Mouse (Mus musculus): ENCODE data around the gene Hgf. TPM values are rescaled to one million over a fixed set of nuclear protein-coding genes. Genes with fewer than 3 reads are reported as not detected.

The Hgf gene
- polyA plus RNA-seq (2012; rRNA removed): 0.98 and 1.4 TPM in 2 replicates

DNA sequence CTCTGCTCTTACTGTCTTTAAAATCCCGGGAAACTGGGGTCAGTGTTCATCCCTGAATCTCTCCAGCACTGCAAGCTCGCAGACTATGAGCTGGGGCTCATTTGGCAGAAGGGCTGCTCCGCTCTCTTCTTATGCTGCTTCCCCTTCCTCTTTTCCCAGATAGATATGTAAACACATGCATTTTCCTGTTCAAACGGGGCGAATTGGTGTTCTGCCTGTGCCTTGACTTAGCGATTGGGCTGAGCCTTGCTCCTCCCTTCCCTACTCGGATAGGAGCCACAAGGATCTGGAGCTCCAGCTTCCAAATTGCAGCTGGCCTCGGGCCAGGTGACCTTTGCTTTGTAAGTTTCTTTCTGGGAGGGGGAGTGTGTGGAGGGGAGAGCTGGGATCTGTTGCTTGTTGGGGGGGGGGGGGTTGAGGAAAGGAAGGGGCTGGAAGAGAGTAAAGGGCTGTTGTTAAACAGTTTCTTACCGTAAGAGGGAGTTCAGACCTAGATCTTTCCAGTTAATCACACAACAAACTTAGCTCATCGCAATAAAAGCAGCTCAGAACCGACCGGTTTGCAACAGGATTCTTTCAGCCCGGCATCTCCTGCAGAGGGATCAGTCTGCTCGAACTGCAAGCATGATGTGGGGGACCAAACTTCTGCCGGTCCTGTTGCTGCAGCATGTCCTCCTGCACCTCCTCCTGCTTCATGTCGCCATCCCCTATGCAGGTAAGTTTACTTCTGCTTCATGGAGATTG, at the start of gene Hgf:
Gene Hgf, plus strand, starts transcription at position 192 of the 744 bp plus-strand sequence.
- WGBS: 1% methylated on average over 16 of the region's 16 CpGs
- peak; percentile 10 for DNase-seq (ENCODE audit: low read depth, low spot score)

DNA sequence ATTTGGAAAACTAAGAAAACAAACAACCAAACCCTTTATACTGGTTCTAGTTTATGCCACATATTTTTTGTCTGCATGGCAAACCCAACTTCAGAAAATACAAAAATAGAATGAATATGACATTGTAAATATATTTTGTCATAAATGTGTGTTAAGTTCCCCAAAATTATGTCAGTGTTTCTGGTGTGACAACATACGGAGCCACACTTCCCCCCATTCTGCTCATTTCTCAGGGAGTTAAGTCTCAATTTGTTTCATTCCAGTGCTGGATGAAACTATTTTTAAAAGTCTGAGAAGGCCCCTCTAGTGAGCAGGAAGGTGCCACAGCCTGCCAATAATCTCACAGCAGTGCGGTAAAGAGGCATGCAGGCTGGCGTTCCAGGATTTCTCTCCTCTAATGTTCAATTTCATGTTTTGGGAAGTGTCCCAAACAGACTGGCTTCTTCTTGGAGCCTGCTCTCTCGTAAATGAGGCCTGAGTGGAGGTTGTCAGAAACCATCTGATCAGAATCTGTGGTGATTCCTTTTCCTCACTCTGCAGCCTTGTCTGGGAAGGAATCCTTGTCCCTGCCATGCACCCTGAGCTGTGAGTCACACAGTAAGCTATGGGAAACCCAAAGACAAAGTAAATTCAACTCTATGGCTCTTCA, 46.5 kb upstream of the Hgf start:
- WGBS: 65% methylated on average over 4 of the region's 4 CpGs
- no peak for DNase-seq (ENCODE audit: low read depth, low spot score)

DNA sequence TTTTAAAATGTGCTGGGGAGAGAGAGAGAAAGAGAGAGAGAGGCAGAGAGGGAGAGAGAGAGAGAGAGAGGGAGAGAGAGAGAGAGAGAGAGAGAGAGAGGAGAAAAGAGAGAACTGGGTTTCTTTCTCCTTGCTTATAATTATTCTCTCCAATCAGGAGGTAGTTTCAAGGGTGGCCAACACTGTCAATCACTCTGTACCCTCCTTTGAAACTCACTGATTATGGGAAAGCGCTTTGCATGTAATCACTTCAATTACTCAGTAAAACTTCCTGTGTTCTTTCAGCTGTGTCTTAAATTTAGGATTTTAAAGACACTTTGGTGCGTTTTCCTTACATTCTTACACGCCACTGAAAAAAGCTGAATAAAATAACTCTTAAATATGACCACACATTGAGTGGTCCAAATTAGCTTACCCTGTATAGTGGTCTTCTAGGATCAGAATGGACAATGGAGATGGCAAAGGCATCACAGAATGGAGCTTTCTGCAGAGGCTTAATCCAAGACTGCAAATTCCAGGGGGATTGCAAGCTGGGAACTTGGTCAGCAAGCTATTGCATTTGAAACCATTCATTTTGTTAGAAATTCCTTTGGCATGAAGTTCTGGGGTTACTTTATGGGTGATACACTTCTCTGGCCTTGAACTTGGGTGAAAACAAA, 21.5 kb upstream of the Hgf start:
- no peak for DNase-seq (ENCODE audit: low read depth, low spot score)
- 87% methylated on average over 3 of the region's 3 CpGs for WGBS

DNA sequence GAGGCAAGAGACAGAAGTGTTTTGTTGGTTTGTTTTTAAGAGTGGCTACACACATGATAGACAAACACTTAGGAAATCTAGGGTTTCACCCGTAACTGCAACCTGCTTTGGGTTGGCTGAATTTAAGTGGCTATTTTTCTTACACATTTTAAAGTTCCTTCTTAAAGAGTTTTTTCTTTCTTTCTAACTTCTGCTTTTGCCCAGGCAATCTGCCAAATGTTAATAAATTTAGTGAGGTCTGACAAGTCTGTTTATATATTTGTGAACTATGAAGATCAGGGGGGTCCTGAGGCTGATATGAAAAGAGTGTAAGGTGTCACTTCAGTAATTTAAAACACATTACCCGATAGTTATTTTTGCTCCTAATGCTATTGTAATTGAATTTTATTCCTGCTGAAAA, 15.2 kb upstream of the Hgf start:
- no peak for DNase-seq (ENCODE audit: low read depth, low spot score)
- WGBS: 65% methylated on average over 2 of the region's 2 CpGs

DNA sequence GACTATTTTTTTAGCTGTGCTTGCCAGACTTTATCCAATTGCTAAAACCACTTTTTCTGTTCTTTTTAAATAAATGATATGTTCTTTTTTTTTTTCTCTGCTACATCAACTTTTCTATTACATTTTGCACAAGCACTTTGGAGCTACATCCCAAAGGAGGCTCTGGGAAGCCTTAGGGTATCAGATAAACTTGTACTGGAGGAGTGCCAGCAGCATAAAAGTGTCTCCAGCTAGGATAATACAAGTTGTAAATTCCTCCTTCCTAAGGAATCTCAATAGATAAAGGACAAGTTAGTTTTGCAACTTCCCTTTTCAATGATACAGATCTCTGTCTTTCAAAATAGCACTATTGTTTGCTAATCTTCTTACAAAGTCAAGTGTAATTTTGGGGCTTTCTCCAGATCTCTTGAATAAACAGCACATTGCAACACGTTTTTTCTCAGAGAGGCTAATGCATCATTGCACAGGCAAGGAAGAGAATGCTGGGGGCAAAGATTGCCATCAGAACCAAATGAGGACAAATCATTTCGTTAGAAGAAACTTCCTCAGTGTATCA, 11.7 kb upstream of the Hgf start:
- no peak for DNase-seq (ENCODE audit: low read depth, low spot score)
- WGBS: 21% methylated on average over 2 of the region's 2 CpGs

DNA sequence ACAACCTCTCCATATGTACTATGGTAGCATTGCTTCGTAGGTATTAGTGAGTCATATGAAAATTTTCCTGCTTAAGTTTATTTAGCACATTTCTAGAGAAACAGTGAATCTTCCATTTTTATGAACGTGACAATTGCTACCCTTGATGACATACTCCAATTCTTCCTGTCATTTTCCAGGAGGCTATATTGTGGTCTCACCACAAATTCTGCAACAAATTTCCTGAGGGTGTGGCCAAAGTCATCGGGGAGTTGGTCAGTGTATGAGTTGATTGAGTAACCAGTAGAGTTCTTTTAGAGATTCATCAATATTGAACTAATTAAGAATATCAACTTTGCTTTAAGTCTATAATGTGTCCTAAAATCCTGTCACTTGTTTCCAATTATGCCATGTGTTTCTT, 5.8 kb upstream of the Hgf start:
- WGBS: 76% methylated on average over 3 of the region's 3 CpGs
- DNase-seq (ENCODE audit: low read depth, low spot score): no peak

DNA sequence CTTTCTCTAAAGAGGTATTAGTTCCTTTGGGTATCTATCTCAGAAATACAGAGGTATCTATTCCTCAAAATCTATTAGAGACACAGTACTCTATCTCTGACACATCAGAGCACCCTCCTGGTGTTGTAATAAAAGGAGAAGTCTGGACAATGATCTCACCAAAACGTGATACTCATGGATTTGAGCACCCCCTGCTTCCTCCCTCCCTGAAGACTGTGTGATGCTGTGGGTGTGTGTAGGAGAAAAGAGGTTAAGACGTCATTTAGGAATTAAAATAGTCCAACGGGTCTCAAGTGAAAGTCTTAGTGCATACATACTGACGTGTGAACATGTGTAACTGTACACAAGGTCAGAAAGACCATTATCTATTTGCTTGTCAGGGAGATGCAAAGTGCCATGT, 648 bp upstream of the Hgf start:
- no peak for DNase-seq (ENCODE audit: low read depth, low spot score)
- WGBS: 54% methylated on average over 4 of the region's 4 CpGs

DNA sequence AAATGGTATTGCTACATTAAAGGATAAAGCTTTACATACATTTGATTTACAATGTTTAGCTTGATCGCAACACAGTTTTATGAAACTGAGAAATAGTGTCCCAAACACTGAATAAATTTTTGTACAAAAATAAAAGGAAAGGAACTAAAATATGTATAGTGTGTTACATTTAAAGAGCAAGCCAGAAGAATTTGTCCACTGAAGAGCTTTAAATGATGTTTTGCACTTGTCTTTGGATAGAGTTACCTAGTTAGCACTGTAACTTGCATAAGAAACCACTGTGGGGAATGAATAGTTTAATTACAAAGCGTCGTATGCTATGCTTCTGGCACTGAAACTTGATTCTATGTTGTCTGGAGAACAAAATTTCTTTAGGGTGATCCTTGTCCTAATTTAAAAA, 7.0 kb downstream of the Hgf start:
- WGBS: 95% methylated on average over 3 of the region's 3 CpGs

DNA sequence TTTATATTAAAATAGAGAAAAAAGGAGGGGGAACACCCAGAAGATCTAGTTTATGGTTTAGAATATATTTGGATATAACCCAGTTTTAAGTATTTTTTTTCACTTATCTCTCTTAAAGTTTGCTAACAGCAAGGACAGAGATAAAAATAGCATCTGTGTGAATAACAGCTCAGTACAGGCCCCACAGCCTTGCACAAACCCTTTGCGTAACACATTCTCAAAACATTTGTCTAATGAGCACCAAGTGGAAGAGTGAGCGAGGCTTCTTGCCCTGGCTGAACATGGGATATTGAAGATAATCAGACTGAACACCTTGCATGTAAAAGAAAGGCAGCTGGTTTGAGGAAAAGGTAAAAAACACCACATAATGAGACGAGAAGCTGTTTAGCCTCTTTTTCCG, 15.7 kb downstream of the Hgf start:
- DNase-seq (ENCODE audit: low read depth, low spot score): no peak

More for the DNA sequence above, 7.0 kb downstream of the Hgf start:
- DNase-seq (ENCODE audit: low read depth, low spot score): no peak

DNA sequence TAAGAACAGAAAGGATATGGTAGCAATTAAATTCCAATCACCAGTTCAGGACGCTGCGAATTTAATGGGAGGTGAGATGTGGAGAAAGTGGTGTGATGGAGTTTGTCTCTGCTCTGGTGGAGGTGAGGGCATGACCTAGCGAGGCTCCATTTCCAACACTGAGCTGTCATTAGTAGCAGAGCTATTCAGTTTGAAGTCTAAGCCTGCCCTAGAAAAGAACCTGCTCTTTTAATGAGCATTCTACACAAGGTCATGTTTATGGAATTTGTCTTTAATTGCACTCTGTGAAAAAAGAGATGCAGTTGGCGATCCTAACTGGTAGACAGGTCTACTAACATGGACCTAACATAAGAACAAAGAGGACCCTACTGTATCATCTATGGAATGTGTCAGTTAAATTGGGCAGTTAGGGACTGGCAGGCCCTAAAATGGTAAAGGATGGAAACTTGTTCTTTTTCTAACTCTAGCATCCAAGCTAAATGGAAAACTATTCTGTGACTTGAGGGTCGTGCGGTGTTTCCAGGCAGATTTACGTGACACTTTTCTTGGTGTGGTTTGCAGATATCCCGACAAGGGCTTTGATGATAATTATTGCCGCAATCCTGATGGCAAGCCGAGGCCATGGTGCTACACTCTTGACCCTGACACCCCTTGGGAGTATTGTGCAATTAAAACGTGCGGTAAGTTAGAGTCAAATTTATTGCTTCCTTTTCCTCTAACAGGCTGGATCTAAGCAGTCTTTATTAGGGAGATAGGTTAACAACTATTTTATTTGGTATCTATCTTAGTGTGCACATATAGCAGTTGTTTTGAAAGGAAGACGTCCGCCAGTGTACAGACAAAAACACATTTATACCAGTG, 24.8 kb downstream of the Hgf start:
- no peak for DNase-seq (ENCODE audit: low read depth, low spot score)

More for the DNA sequence above, 15.7 kb downstream of the Hgf start:
- WGBS: 86% methylated on average over 4 of the region's 4 CpGs

DNA sequence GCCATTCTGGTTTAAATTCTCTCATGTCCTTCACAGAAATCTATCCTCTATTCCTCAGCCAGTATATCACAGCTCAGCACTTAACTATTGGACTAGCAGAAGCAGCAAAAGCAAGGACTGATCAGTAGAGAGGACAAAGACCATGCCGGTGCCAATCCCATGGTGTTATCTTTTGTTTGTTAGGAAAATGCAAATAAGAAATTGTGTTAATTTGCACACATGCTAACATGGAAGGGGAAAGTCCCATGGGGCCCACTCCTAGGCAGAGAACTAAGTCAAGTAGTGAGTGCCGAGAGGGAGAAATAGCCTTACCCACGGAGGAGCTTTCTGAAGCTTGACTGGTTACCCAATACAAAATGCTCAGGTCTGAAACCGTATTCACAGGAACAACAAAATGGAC, 42.4 kb downstream of the Hgf start:
- no peak for DNase-seq (ENCODE audit: low read depth, low spot score)
- WGBS: 90% methylated on average over 4 of the region's 4 CpGs

More for the DNA sequence above, 24.8 kb downstream of the Hgf start:
- WGBS: 47% methylated on average over 14 of the region's 14 CpGs

DNA sequence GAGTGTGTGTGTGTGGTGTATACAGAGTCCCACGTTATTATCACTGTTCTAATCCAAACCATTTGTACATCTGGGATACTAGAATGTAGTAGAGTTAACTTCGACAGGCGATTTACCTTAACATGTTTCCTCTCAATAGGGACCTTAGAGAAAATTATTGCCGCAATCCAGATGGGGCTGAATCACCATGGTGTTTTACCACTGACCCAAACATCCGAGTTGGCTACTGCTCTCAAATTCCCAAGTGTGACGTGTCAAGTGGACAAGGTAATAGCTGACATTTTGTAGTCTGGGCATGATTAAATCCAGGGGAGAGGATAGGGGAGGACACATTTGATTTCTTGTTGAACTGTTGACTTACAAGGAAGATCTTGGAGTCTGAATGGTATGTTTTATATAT, 44.7 kb downstream of the Hgf start:
- WGBS: 71% methylated on average over 6 of the region's 6 CpGs
- no peak for DNase-seq (ENCODE audit: low read depth, low spot score)

DNA sequence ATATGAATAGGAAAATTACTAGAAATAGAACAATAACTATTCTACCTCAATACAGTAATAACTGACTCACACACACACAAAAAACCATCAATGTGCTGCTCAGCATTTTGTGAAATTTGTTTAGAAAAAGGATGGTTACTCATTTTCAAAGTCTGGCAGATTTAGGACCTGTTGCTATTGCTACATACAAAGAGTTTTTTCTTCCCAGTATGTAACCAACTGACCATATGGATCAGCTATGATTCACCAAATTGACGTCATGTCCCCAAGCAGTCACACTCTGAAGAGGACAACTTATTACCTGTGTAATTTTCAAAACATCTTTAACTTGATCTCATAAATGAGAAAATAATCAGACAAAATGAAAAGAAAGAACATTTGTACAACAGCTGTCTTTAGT, 48.2 kb downstream of the Hgf start:
- 82% methylated on average over 1 of the region's 1 CpGs for WGBS
- DNase-seq (ENCODE audit: low read depth, low spot score): no peak

DNA sequence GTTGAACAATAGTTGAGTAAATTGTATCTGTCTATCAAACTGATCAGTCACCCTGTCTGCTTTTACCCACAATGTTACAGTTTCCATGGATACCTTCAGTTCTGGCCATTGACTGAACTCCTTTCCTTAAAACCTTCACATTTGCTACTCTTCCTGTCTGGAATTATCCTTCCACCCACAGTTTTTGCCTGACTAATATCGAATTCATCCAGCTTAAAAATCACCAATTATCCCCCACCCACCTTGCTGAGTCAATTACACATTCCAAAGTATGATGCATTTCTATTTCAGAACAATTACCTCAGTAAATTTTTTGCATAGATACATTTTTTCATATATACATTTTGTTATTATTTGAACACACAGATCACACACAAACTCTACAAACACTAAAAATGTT, 79.7 kb downstream of the Hgf start:
- no peak for DNase-seq (ENCODE audit: low read depth, low spot score)
- 43% methylated on average over 1 of the region's 1 CpGs for WGBS

DNA sequence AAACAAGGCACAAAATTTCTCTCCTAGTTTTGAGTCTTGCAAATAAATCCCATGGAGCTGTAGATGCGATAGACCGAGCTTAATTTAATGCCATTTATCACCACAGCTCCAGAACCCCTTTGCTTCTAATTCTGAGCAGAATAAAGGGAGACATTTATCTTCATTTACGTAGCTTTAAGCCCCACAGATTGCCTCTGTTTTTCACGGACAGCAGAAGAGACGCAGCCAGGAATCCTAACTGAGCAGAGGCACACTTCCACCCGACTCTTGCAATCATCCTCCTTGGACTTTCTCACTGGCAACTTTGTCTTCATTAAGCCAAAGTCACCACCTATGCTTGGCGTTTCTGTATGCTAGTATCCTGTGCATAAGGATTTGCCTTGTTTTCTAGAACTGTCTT, 93.1 kb downstream of the Hgf start:
- 77% methylated on average over 7 of the region's 7 CpGs for WGBS
- no peak for DNase-seq (ENCODE audit: low read depth, low spot score)

DNA sequence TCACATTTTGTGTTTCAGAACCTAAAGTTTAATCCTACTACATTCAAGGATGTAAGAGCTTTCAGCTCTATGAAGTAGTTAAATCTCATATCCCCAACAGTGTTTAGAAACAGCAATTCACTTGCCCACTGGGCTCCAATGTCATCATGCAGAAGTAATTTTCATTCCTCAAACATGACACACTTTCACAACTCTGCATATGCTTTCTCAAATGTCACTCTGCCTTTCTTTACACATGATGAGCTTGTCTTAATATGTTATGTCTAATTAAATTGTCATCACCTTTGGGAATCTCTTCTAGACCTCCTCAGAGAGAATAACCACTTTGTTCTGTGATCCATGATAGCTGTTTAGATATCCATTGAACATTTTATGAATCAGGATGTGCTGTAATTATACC, 94.4 kb downstream of the Hgf start:
- DNase-seq (ENCODE audit: low read depth, low spot score): no peak

DNA sequence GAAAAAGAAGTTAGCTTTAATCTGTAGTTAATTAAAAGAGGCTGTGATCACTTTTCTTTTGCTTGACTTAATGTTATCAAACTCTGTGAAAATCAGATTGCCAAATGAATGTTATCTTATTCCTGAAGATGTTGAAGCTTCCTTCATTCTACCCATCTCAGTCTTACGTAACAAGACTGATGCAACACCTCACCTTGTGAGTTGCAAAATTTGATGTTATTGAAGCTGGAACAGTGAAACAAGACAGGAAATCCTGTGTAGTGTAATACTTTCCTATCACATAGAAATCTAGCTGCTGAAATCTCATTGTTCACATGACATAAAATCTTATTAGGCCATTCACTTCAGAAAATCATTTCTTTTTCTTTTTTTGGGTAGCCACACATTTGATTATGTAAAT, 96.9 kb downstream of the Hgf start:
- WGBS: 86% methylated on average over 1 of the region's 1 CpGs

DNA sequence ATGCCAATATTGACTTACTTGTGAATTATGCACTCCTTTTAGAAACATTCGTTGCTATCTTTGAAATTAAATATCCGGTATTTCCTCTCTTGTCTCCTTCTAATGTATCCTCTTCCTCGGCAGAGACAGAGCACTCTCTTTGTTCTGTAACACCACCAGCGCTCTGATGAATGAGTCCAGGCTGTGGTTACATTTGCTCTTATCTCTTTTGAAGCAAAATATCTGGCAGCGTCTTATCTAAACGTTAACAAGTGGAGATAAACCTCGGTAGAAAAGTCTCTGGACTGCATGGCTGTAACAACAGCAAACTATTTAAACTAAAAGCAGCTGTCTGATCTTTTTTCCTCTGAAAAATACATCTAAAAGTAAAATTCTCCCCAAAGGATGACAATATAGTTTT, 100.7 kb downstream of the Hgf start:
- no peak for DNase-seq (ENCODE audit: low read depth, low spot score)
- WGBS: 11% methylated on average over 7 of the region's 7 CpGs

More for the DNA sequence above, 96.9 kb downstream of the Hgf start:
- DNase-seq (ENCODE audit: low read depth, low spot score): no peak

Measured in large intestine, adult 2 months (tissue).